Mouse (Mus musculus) testis, adult 2 months (tissue): ENCODE results near the gene Gm26741. TPM values are rescaled to one million over a fixed set of nuclear protein-coding genes. Genes with fewer than 3 reads are reported as not detected.

Experiments used
- H3K27ac ChIP-seq: fragments of 200-500 bp; 2 replicates; pipeline ENCODE4 v1.5.1; 2012; ENCODE audit warnings: low read depth, low read length; ENCODE audit not compliant: control insufficient read depth, insufficient read depth
- H3K27me3 ChIP-seq: fragments of 200-500 bp; 2 replicates; pipeline ENCODE4 v1.6.1; 2012; ENCODE audit warnings: mild to moderate bottlenecking, low read length, moderate library complexity; ENCODE audit not compliant: control insufficient read depth, insufficient read depth
- H3K36me3 ChIP-seq: fragments of 200-500 bp; 2 replicates; pipeline ENCODE4 v1.6.1; 2012; ENCODE audit warnings: mild to moderate bottlenecking, low read length; ENCODE audit not compliant: control insufficient read depth, insufficient read depth
- H3K4me1 ChIP-seq: fragments of 200-500 bp; 2 replicates; pipeline ENCODE4 v1.6.1; 2012; ENCODE audit warnings: low read length; ENCODE audit not compliant: control insufficient read depth, insufficient read depth
- H3K4me3 ChIP-seq: fragments of 200-500 bp; 2 replicates; pipeline ENCODE4 v1.5.1; 2012; ENCODE audit warnings: low read depth, mild to moderate bottlenecking, low read length, moderate library complexity, mixed read lengths; ENCODE audit not compliant: control insufficient read depth
- CTCF ChIP-seq: fragments of 200-500 bp; IDR thresholded peaks from 2 replicates; pipeline ENCODE4 v1.5.1; 2012; ENCODE audit warnings: low read depth, mild to moderate bottlenecking, inconsistent platforms, low read length, moderate library complexity; ENCODE audit not compliant: control insufficient read depth, insufficient read depth, insufficient replicate concordance
- POLR2A ChIP-seq: fragments of 200-500 bp; IDR thresholded peaks from 2 replicates; pipeline ENCODE4 v1.6.1; 2012; ENCODE audit warnings: low read depth, mild to moderate bottlenecking, inconsistent platforms, low read length, moderate library complexity; ENCODE audit not compliant: control insufficient read depth
- polyA plus RNA-seq: library from polyadenylated mRNA; depleted of rRNA; stranded (reverse); fragments of >200 nt; gene quantifications from 2 replicates; pipeline ENCODE4 v1.2.3, GENCODE M21; 2012

Gm26741 gene
- polyA plus RNA-seq, 1 experiment, result not detected

DNA sequence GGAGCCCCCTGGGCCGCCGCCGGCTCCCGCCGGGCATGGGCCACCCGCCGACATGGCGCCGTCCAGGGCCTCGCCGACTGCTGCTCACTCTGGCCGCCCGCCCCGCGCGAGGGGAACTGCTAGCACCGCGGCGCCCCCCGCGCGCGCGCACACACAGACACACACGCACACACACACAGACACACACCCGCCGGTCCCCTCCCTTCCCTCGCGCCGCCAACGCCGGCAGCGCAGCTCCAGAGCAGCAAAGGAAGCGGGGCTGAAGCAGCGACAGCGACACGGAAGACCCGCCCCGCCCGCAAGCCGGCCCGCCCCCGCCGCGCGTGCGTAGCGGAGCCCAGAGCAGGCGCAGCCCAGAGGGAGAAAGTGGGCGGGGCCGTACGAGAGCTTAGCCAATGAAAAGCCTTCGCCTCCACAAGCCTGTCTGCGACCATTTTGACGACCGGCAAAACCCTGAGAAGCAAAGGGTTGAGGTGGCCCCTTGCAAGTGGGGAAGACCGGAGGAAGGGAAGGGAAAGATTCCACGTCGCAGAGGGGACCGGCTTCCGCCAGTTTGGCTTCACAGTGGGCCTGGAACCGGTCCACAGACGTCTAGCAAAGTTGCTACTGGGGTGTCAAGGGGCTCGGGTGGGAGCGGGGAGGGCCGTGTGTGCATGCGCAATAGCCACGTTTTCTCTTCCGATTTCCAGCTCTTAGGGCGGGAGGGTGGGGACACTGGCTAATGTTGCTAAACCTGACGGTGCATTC lies 23.5 kb downstream of the Gm26741 start, which contains the start of gene Gopc:
TSS of gene Gopc (minus strand) at position 280 of the 747 bp plus-strand sequence.
- no peaks in the 10 kb centered on the region for H3K27me3 ChIP-seq
- peak within 1 kb of the TSS; percentile 94 for H3K4me3 ChIP-seq
- H3K4me1 ChIP-seq, result peaks cover 2% of the 10 kb centered on the region; the same call in 1 of the 2 replicates
- H3K36me3 ChIP-seq, result no peaks in the 10 kb centered on the region
- TF ChIP-seq POLR2A (no peak; the same call in 1 of the 2 replicates), CTCF (no peak)
- peak within 1 kb of the TSS; percentile 90 for H3K27ac ChIP-seq

DNA sequence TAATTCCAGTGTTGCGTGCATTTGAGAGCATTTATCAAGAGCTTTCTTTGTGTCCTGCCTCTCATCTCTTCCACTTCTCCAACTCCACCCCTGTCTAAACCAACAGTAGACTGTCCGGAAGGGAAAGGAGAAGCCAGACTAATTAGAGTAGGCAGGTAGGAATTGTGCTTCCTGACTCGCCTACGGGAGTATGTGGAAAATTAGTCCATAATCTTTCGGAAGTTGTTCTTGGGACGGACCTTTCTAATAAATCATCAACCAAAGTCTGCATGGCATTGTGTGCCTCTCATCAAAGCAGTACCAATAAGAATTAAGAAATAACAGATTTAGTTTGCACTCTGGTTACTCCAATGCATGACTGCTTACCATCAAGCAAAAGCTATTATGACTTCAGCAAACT lies 24.5 kb downstream of the Gm26741 start:
- no peaks in the 10 kb centered on the region for H3K36me3 ChIP-seq
- no peak overlapping the region; the same call in 1 of the 2 replicates for H3K27ac ChIP-seq
- no peaks in the 10 kb centered on the region for H3K27me3 ChIP-seq
- H3K4me1 ChIP-seq, result peaks cover 2% of the 10 kb centered on the region; the same call in 1 of the 2 replicates
- no peak for TF ChIP-seq POLR2A
- TF ChIP-seq CTCF, result no peak
- H3K4me3 ChIP-seq, result no peak overlapping the region

DNA sequence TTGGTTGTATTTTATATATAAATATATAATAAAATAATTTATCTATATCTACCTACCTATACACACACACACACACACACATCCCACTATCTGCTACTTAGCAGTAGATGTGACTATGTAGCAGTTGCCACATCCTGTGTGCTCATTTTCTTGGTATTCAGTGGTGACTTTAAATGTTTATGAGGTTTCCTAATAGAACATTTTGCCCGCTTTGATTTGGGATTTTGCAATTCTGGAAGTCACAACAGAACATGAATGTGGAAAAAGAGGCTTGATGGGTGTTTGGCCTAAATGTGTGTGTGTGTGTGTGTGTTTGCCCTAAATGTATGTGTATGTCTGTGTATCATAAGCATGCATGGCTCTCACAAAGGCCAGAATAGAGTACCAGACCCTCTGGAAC lies 25.0 kb downstream of the Gm26741 start:
- TF ChIP-seq CTCF (no peak), POLR2A (no peak)
- Histone ChIP-seq H3K27me3 (no peaks in the 10 kb centered on the region), H3K4me1 (peaks cover 2% of the 10 kb centered on the region; the same call in 1 of the 2 replicates), H3K36me3 (no peaks in the 10 kb centered on the region), H3K27ac (no peak overlapping the region), H3K4me3 (no peak overlapping the region)

DNA sequence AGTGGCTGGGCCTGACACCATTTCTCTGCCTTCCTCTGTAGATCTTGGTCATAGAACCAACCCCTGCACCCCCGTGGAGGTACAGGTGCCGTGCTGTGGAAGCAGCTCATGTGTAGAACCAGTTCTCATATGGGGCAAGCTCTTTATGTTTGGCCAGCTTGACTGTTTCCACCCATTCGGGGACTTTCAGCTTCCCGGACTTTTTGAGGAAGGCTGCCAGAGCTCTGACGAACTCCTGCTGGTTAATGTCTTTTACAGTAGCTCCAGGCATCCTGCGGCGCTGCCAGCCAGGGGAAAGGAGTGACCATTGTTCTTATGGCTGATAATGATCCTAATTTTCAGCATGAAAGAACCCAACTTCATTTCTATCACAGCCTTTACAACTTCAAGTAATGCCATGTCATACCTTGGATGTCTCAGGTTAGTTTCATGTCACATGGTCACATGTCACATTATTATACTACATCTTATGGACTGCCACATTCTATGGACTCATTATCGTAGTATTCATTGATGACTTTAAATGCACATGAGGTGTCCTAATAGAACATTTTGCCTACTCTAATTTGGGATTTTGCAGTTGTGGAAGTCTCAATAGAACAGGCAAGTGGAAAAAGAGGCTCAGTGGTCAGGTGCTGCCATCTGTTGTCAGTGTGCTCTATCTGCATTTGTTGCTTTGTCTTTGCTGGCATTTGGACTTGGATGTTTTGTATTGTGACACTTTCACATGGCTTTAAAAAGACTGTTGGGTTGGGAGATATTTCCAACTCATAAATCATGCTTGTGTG lies 26.4 kb downstream of the Gm26741 start:
- Histone ChIP-seq H3K27me3 (no peaks in the 10 kb centered on the region), H3K4me1 (peaks cover 2% of the 10 kb centered on the region; the same call in 1 of the 2 replicates), H3K27ac (no peak overlapping the region), H3K4me3 (no peak overlapping the region), H3K36me3 (no peaks in the 10 kb centered on the region)
- TF ChIP-seq POLR2A (no peak), CTCF (peak; percentile 8; the same call in 1 of the 2 replicates)

DNA sequence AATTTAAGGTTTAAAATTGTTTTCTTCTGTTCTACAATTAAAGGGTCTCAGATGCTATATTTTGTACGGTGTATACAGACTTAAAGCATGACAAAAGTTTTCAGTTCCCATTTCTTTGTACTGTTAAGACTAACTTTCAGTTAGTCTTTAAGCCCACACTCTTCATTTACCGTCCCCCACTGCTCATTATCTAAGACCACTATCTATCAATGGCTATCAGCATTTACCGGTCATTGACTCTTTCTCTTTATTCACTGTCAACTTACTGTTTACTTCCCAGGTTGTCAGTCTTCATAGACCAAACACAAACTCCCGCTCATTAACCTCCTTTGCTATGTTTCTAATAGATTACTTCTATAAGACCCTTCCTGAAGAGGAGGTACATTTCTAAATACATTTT lies 28.6 kb downstream of the Gm26741 start:
- Histone ChIP-seq H3K4me3 (no peak overlapping the region), H3K4me1 (no peaks in the 10 kb centered on the region; the same call in 1 of the 2 replicates), H3K27me3 (no peaks in the 10 kb centered on the region), H3K36me3 (no peaks in the 10 kb centered on the region), H3K27ac (no peak overlapping the region)
- TF ChIP-seq POLR2A (no peak), CTCF (no peak)

DNA sequence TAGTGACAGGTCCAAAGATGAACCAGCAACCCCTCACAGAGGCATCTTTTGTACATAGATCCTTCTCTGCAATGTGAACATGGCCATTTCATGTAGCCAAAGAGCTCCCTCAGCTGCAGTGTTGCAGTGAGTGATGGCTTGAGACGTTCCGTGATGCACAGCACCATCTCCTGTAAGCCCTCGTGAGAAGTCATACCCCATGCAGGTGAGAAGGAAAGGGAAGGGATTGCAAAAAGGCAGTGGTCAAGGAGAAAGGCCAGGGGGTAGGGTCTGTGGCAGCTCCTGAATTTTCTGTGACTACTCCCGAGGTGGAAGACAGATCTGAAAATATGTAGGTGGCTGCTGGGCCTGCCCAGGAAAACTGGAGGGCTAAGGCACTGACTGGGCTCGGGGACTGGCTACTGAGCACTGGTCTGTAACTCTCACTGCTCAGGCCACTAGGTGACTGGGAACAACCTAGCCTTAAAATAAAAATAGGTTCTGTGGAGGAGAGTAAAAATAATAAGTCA lies 30.4 kb downstream of the Gm26741 start, which contains the start of gene Nepn:
TSS of gene Nepn (plus strand) at position 51 of the 509 bp plus-strand sequence.
- no peaks in the 10 kb centered on the region for H3K4me1 ChIP-seq
- no peak within 1 kb of the TSS for H3K27ac ChIP-seq
- no peak for TF ChIP-seq CTCF
- TF ChIP-seq POLR2A, result no peak
- no peaks in the 10 kb centered on the region for H3K36me3 ChIP-seq
- no peaks in the 10 kb centered on the region for H3K27me3 ChIP-seq
- H3K4me3 ChIP-seq, result no peak within 1 kb of the TSS

DNA sequence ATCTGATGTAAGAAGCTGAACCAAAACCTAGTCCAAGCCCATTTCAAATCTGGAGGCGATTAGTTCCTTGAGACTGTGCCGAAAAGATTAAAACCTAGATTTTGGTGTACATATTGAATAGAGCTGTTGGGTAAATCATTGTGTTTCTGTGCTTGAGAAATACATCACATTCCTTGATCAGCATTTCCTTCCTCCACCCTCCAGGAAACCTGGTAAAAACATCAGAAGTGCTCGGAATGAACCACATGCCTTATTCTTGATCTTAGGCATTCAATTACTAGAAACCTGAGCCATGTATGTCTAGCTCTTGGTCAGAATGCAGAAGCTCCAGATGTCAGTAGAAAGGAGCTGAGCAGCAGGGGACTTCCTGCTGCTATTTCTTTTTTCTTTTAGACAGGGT lies 30.9 kb downstream of the Gm26741 start:
- TF ChIP-seq CTCF, result no peak
- no peak for TF ChIP-seq POLR2A
- H3K36me3 ChIP-seq, result no peaks in the 10 kb centered on the region
- H3K27me3 ChIP-seq, result no peaks in the 10 kb centered on the region
- no peaks in the 10 kb centered on the region for H3K4me1 ChIP-seq
- no peak overlapping the region for H3K27ac ChIP-seq
- H3K4me3 ChIP-seq, result no peak overlapping the region
